Mouse (Mus musculus) adrenal gland, adult 10 weeks (tissue): ENCODE results near the gene Fev. TPM values are rescaled to one million over a fixed set of nuclear protein-coding genes. Genes with fewer than 3 reads are reported as not detected.

Experiments used
- polyA plus RNA-seq: library from polyadenylated mRNA; stranded (reverse); fragments of 350-450 nt; fragmentation: Illumina TruSeq; extraction: RNeasy Lipid Tissue Mini Kit (QIAGEN cat#74804); gene quantifications from one replicate; pipeline ENCODE4 v1.2.3, GENCODE M21; 2014; ENCODE audit warnings: low read depth, low replicate concordance

Gene Fev
- 0.52 TPM for polyA plus RNA-seq

GRCm38 (mm10) chr1:74885369-74886042 is at the start of gene Fev:
Fev (minus strand) TSS chr1:74885419.

DNA sequence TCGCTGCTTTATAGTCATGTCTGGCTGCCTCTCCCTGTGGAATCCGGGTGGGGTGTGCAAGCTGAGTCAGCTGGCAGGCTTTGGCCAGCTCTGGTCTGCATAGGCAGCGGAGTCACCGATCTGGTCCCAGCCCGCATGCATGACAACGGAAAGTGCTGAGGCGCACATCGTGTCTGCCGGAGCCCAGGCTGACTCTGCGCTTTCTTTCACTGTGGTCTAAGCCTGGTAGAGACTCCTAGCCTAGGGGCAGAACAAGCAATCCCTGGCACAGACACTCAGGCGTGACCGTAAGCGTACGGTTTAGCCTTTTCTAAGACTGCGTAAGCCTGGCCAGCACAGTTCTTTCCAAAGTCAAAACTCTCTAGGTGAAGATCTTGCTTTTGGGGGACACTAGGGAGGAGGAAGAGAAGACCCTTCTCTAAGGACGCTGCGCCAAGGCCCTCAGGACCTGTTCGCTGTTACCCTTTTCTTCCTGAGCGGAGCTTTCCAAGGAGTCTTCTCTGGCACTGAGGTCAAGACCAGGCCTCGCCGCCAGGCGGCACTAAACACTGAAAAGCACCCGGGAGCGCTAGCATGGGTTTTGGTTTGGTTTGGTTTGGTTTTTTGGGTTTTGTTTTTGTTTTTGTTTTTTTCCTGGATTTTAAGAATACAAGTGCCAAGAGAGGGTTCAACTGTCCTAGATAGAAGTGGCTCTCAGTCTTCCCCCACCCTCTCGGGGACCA is 8.1 kb upstream of the Fev start, which contains the start of gene Cryba2:
Gene Cryba2, minus strand, starts transcription at position 10 of the 722 bp plus-strand sequence.

DNA sequence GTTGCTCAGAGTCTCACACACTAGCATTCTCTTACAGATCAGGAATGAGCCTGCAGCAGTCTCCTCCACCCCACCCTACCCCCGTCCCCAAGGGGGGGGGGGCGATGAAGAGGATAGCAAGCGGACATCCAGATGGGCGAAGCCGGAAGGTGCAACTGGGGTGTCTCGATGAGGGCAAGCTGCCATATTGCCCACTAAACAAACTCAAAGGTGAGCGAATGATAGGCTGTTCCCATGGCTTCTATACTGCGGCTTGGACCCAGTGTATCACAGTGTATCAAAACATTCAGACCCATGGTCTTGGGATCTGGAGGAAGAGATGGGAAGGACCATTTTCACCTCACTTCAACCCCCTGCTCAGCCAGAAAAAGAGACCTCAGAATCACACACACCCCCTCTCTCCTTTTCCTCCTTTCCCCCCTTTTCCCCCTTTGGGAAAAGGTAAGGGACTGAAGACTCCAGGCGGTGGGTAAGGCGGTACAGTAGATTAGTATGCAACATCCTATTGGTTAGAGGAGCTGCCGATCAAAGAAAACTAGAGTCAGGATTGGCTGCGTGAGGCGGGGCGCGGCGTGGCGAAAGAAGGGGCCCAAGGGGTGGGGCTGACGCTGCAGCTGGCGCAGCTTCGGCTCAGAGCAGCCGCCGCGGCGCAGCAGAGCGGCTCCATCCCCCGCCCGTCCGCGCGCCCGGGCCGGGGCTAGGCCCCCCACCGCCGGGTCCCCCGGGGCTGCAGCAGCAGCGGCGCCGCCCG is 30.7 kb downstream of the Fev start, which contains the start of gene Cdk5r2:
Gene Cdk5r2, plus strand, starts transcription at position 629 of the 751 bp plus-strand sequence.

Other genes starting within 250 kb of the Fev start
- gene Ttll4, start 223.7 kb downstream of the Fev start, polyA plus RNA-seq = 17.4 TPM
- 1.8 TPM for gene Cyp27a1, start 171.8 kb downstream of the Fev start, polyA plus RNA-seq
- 0.41 TPM for gene Prkag3, start 136.2 kb downstream of the Fev start, polyA plus RNA-seq
- 0.93 TPM for gene Wnt6, start 113.5 kb downstream of the Fev start, polyA plus RNA-seq
- gene Wnt10a, start 93.9 kb downstream of the Fev start, polyA plus RNA-seq = not detected
- gene Cdk5r2, start 30.5 kb downstream of the Fev start, polyA plus RNA-seq = 0.41 TPM
- gene Cryba2, start 7.7 kb upstream of the Fev start, polyA plus RNA-seq = not detected
- not detected for gene Cfap65, start 50.2 kb upstream of the Fev start, polyA plus RNA-seq
- gene Ihh, start 66.3 kb upstream of the Fev start, polyA plus RNA-seq = not detected
- 1.6 TPM for gene Nhej1, start 239.8 kb upstream of the Fev start, polyA plus RNA-seq
- gene Slc23a3, start 248.5 kb upstream of the Fev start, polyA plus RNA-seq = not detected